Mouse (Mus musculus): ENCODE measurements around the gene Tada3. TPM values are rescaled to one million over a fixed set of nuclear protein-coding genes. Genes with fewer than 3 reads are reported as not detected.
A peak's percentile ranks its signal among the peaks of the same experiment; 100 is the strongest.
"Not testable (repeated sequence)": the region's sequence is repeated elsewhere in the genome, so short reads cannot be mapped to it uniquely, and the experiment has no call there.

The Tada3 gene
- total and polyA plus RNA-seq, 2 experiments from 2014 or later, result 26.2 to 61.8 TPM

DNA sequence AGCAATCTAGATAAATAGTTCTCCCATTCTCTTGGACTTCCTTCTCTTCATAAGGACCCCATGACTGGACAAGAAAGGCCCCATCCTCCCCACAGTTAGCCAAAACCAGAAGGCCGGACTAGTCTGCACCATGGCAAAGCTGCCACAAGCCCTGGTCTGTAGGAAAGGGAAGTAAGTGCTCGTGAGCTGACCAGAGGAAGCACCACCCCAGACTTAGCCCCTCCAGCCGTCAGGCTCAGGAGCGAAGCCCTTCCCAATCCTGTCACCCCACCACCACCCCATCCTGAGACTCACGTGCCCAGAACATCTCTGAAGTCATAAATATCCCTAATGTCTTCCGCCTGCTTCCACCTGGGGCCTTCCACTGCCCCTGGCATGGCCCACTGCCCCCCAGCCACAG lies 36.1 kb downstream of the Tada3 start:
- WGBS, result 86% methylated on average over 6 of the region's 6 CpGs
- Histone ChIP-seq H3K4me3 (ENCODE audit: low read length) (no peak overlapping the region), H3K27ac (peak overlapping the region; percentile 56; the same call in 1 of the 2 replicates), H3K36me3 (ENCODE audit: insufficient read depth, low read length) (peaks cover 10% of the 10 kb centered on the region), H3K27me3 (ENCODE audit: insufficient read depth, low read length) (no peaks in the 10 kb centered on the region), H3K9ac (replicated peaks; ENCODE audit: low read length) (peak overlapping the region; percentile 40), H3K4me1 (ENCODE audit: insufficient read depth, low read length) (peaks cover 14% of the 10 kb centered on the region; the same call in 1 of the 2 replicates), H3K9me3 (ENCODE audit: low read length) (no peaks in the 10 kb centered on the region), H3K4me2 (ENCODE audit: low read depth, low read length) (peak overlapping the region; percentile 81)
- TF ChIP-seq CTCF (IDR thresholded peaks at IDR 0.05; ENCODE audit: low read depth), result no peak
- no peak for ATAC-seq
- no peak for DNase-seq (ENCODE audit: low spot score)

DNA sequence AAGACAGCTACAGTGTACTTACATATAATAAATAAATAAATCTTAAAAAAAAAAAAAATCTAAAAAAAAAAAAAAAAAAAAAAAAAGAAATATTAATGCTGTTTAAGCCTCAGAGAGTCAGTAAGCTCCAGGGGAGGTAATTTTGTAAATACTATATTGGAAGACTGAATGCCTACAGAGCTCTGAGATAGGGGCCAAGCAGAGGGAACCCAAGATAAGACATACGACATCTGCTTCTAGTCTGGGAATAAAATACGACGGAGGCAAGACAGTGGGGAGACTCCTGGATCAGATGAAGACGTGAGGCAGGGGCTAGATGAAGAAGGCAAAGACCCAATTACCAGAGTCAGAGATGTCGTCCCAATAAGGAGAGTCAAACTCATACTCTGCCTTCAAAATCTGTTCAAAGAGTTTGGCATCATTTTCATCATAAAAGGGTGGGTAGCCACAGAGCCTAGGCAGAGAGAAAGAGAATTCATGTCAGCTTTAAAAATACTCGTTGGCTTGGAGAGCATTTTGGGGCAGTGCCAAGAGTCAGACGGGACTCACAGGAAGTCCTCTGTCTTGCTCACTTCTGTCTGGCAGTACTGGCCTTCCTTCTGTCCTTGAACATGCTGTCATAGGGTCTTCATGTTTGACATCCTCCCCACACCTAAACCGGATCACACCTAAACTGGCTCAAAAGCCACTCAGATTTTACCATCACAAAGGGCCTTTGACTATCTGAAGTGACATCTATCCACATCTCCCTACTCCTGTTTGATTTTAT lies 40.6 kb downstream of the Tada3 start:
- Histone ChIP-seq H3K27ac (no peak overlapping the region), H3K36me3 (ENCODE audit: insufficient read depth, low read length) (peaks cover 36% of the 10 kb centered on the region), H3K9ac (replicated peaks; ENCODE audit: low read length) (no peak overlapping the region), H3K4me3 (ENCODE audit: low read length) (no peak overlapping the region), H3K4me2 (ENCODE audit: low read depth, low read length) (no peak overlapping the region), H3K4me1 (ENCODE audit: insufficient read depth, low read length) (peaks cover 5% of the 10 kb centered on the region; the same call in 1 of the 2 replicates), H3K27me3 (ENCODE audit: insufficient read depth, low read length) (no peaks in the 10 kb centered on the region), H3K9me3 (ENCODE audit: low read length) (no peaks in the 10 kb centered on the region)
- WGBS, result 45% methylated on average over 8 of the region's 8 CpGs
- ATAC-seq (no peak), DNase-seq (ENCODE audit: low spot score) (peak; percentile 29)
- TF ChIP-seq CTCF (IDR thresholded peaks at IDR 0.05; ENCODE audit: low read depth), result no peak

DNA sequence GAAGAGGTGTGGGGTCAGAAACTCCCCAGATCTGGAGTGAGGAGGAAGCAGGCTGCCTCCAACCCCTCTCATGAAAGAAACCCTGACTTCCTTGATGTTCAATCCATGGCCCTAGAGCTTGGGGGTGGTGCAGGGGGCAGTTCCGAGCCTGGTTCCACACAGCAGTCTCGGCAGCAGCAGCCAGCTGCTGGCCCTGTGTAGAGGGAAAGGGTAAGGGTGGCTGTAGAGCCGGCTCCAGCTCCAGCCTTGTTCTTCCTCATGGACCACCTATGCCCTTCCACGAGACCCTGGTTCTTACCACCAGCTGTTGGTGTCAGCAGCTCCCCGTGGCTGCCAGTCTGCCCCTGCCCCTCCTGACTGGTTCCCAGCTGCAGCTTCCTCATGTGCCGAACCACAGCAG lies 43.5 kb downstream of the Tada3 start:
- peaks cover 26% of the 10 kb centered on the region for H3K36me3 ChIP-seq (ENCODE audit: insufficient read depth, low read length)
- H3K27ac ChIP-seq, result no peak overlapping the region; the same call in 1 of the 2 replicates
- no peak for TF ChIP-seq CTCF (IDR thresholded peaks at IDR 0.05; ENCODE audit: low read depth)
- 81% methylated on average over 6 of the region's 6 CpGs for WGBS
- H3K4me1 ChIP-seq (ENCODE audit: insufficient read depth, low read length), result no peaks in the 10 kb centered on the region
- H3K9me3 ChIP-seq (ENCODE audit: low read length), result no peaks in the 10 kb centered on the region
- no peaks in the 10 kb centered on the region for H3K27me3 ChIP-seq (ENCODE audit: insufficient read depth, low read length)
- no peak overlapping the region for H3K4me2 ChIP-seq (ENCODE audit: low read depth, low read length)
- ATAC-seq, result no peak
- H3K4me3 ChIP-seq (ENCODE audit: low read length), result no peak overlapping the region
- H3K9ac ChIP-seq (replicated peaks; ENCODE audit: low read length), result no peak overlapping the region
- no peak for DNase-seq (ENCODE audit: low spot score)

DNA sequence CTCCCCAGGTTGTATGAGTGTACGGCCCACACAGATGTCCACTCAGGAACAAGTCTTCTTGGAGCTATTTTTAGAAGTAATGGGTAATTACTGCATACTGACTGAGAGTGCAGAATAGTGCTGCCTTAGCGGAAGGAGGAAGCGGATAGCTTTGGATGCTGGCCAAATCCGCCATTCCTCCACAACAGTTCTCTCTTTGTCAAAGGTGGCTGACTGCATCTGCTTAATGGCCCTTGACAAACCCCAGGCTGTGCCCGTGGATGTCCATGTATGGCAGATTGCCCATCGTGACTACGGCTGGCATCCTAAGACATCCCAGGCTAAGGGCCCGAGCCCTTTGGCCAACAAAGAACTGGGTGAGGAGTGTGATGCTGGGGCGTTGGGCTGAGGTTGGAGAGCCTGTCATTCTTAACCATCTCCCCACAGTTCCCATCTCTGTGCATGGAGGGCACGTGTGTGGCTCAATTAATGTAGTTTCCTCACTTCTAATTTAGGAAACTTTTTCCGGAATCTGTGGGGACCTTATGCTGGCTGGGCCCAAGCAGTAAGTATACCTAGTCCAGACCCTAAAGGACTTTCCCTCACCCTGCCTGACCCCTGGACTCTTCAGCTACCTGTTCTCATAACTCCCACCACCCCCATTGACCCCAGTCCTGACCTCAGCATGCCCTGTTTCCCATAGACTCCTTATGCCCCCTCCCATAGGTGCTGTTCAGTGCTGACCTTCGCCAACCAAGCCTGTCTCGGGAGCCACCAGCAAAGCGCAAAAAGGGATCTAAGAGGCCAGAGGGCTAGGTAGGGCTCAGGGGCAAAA lies 44.3 kb downstream of the Tada3 start:
- H3K4me1 ChIP-seq (ENCODE audit: insufficient read depth, low read length), result no peaks in the 10 kb centered on the region
- no peaks in the 10 kb centered on the region for H3K27me3 ChIP-seq (ENCODE audit: insufficient read depth, low read length)
- 55% methylated on average over 14 of the region's 14 CpGs for WGBS
- H3K36me3 ChIP-seq (ENCODE audit: insufficient read depth, low read length), result peaks cover 26% of the 10 kb centered on the region
- no peaks in the 10 kb centered on the region for H3K9me3 ChIP-seq (ENCODE audit: low read length)
- DNase-seq (ENCODE audit: low spot score) (peak; percentile 82), ATAC-seq (peak; percentile 78)
- no peak overlapping the region for H3K9ac ChIP-seq (replicated peaks; ENCODE audit: low read length)
- no peak overlapping the region for H3K4me3 ChIP-seq (ENCODE audit: low read length)
- no peak for TF ChIP-seq CTCF (IDR thresholded peaks at IDR 0.05; ENCODE audit: low read depth)
- H3K27ac ChIP-seq, result peak overlapping the region; percentile 64
- H3K4me2 ChIP-seq (ENCODE audit: low read depth, low read length), result no peak overlapping the region

DNA sequence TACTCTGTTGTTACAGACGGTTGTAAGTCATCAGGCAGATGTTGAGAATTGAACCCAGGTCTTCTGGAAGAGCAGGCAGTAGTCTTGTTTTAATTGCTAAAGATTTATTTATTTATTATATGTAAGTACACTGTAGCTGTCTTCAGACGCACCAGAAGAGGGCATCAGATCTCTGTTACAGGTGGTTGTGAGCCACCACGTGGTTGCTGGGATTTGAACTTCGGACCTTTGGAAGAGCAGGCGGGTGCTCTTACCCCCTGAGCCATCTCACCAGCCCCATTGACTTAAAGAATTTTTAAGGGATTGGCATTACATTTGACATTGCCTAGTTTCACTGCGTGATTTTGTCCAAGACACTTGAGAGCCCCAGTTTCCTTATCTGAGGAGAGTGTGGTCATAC lies 44.9 kb downstream of the Tada3 start:
- Histone ChIP-seq H3K27ac (peak overlapping the region; percentile 64; the same call in 1 of the 2 replicates), H3K36me3 (ENCODE audit: insufficient read depth, low read length) (peaks cover 26% of the 10 kb centered on the region)
- H3K4me2 ChIP-seq (ENCODE audit: low read depth, low read length); ATAC-seq; H3K4me1 ChIP-seq (ENCODE audit: insufficient read depth, low read length); H3K27me3 ChIP-seq (ENCODE audit: insufficient read depth, low read length); DNase-seq (ENCODE audit: low spot score); H3K9me3 ChIP-seq (ENCODE audit: low read length); H3K9ac ChIP-seq (replicated peaks; ENCODE audit: low read length); H3K4me3 ChIP-seq (ENCODE audit: low read length): not testable (repeated sequence)
- 73% methylated on average over 6 of the region's 6 CpGs for WGBS
- TF ChIP-seq CTCF (IDR thresholded peaks at IDR 0.05; ENCODE audit: low read depth), result peak; percentile 11; the same call in 1 of the 2 replicates

DNA sequence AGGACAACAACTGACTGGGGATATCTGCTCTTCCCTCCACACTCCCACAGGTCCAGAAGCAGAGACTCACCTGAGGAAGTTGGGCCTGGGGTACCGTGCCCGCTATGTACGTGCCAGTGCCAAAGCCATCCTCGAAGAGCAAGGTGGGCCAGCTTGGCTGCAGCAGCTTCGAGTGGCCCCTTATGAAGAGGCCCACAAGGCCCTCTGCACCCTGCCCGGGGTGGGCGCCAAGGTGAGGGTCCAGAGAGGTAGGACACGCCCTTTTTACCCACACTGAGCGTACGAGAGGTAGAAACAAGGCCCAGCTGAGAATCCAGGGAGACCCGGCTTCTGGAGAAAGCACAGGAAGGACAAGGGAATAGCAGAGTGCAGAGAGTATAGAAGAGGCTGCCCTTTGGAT lies 46.0 kb downstream of the Tada3 start:
- TF ChIP-seq CTCF (IDR thresholded peaks at IDR 0.05; ENCODE audit: low read depth), result no peak
- Histone ChIP-seq H3K9me3 (ENCODE audit: low read length) (no peaks in the 10 kb centered on the region), H3K9ac (replicated peaks; ENCODE audit: low read length) (no peak overlapping the region), H3K4me2 (ENCODE audit: low read depth, low read length) (no peak overlapping the region), H3K27ac (no peak overlapping the region), H3K4me1 (ENCODE audit: insufficient read depth, low read length) (no peaks in the 10 kb centered on the region), H3K27me3 (ENCODE audit: insufficient read depth, low read length) (no peaks in the 10 kb centered on the region), H3K4me3 (ENCODE audit: low read length) (no peak overlapping the region), H3K36me3 (ENCODE audit: insufficient read depth, low read length) (peaks cover 26% of the 10 kb centered on the region)
- 93% methylated on average over 11 of the region's 11 CpGs for WGBS
- ATAC-seq (no peak), DNase-seq (ENCODE audit: low spot score) (no peak)

Data from hindbrain, postnatal 0 days (tissue).